Mouse (Mus musculus): ENCODE results near the gene Ccdc146.
"Not testable (repeated sequence)": the region's sequence is repeated elsewhere in the genome, so short reads cannot be mapped to it uniquely, and the experiment has no call there.

Ccdc146 gene

GRCm38 (mm10) chr5:21351678-21352077, 72.8 kb downstream of the Ccdc146 start:
- in situ Hi-C loops (cut with MboI; ENCODE audit: unreplicated experiment in 2 of 2): no loop called here

GRCm38 (mm10) chr5:21348366-21348765, 76.1 kb downstream of the Ccdc146 start:
- in situ Hi-C loops (cut with MboI; ENCODE audit: unreplicated experiment in 2 of 2): no loop called here

GRCm38 (mm10) chr5:21342265-21342664, 82.2 kb downstream of the Ccdc146 start:
- in situ Hi-C loops (cut with MboI; ENCODE audit: unreplicated experiment in 2 of 2): not testable (repeated sequence)

- in situ Hi-C loops (cut with MboI; ENCODE audit: unreplicated experiment in 2 of 2): loop anchor here (5.0 kb wide), 3 partner anchors 80 to 255 kb away; no protein-coding TSS in a partner anchor
Measured at GRCm38 (mm10) chr5:21332119-21332518, 92.4 kb downstream of the Ccdc146 start.

GRCm38 (mm10) chr5:21331656-21332055, 92.8 kb downstream of the Ccdc146 start:
- in situ Hi-C loops (cut with MboI; ENCODE audit: unreplicated experiment in 2 of 2): loop anchor here (5.0 kb wide), 3 partner anchors 81 to 256 kb away; no protein-coding TSS in a partner anchor

GRCm38 (mm10) chr5:21329672-21330665, 94.5 kb downstream of the Ccdc146 start:
- in situ Hi-C loops (cut with MboI; ENCODE audit: unreplicated experiment in 2 of 2): loop anchor here (5.0 kb wide), 4 partner anchors 82 to 312 kb away; no protein-coding TSS in a partner anchor

- in situ Hi-C loops (cut with MboI; ENCODE audit: unreplicated experiment in 2 of 2): loop anchor here in 1 of 2 experiments (5.0 kb wide), 1 partner anchor 314 kb away; no protein-coding TSS in a partner anchor
Measured at GRCm38 (mm10) chr5:21328560-21328959, 95.9 kb downstream of the Ccdc146 start.

- in situ Hi-C loops (cut with MboI; ENCODE audit: unreplicated experiment in 2 of 2): loop anchor here in 1 of 2 experiments (5.0 kb wide), 1 partner anchor 316 kb away; no protein-coding TSS in a partner anchor
Measured at GRCm38 (mm10) chr5:21326494-21326893, 98.0 kb downstream of the Ccdc146 start.

- in situ Hi-C loops (cut with MboI; ENCODE audit: unreplicated experiment in 2 of 2): loop anchor here in 1 of 2 experiments (5.0 kb wide), 2 partner anchors 38 to 267 kb away; no protein-coding TSS in a partner anchor
Measured at GRCm38 (mm10) chr5:21320138-21320537, 104.3 kb downstream of the Ccdc146 start.

- in situ Hi-C loops (cut with MboI; ENCODE audit: unreplicated experiment in 2 of 2): loop anchor here in 1 of 2 experiments (5.0 kb wide), 2 partner anchors 32 to 323 kb away; no protein-coding TSS in a partner anchor
Measured at GRCm38 (mm10) chr5:21314696-21315095, 109.8 kb downstream of the Ccdc146 start.

- in situ Hi-C loops (cut with MboI; ENCODE audit: unreplicated experiment in 2 of 2): no loop called here
Measured at GRCm38 (mm10) chr5:21307165-21307564, 117.3 kb downstream of the Ccdc146 start.

- in situ Hi-C loops (cut with MboI; ENCODE audit: unreplicated experiment in 2 of 2): no loop called here
Measured at GRCm38 (mm10) chr5:21301011-21301410, 123.5 kb downstream of the Ccdc146 start.

GRCm38 (mm10) chr5:21300058-21300457, 124.4 kb downstream of the Ccdc146 start:
- in situ Hi-C loops (cut with MboI; ENCODE audit: unreplicated experiment in 2 of 2): no loop called here

- in situ Hi-C loops (cut with MboI; ENCODE audit: unreplicated experiment in 2 of 2): no loop called here
Measured at GRCm38 (mm10) chr5:21299076-21299755, 125.3 kb downstream of the Ccdc146 start.

GRCm38 (mm10) chr5:21295683-21296082, 128.8 kb downstream of the Ccdc146 start:
- in situ Hi-C loops (cut with MboI; ENCODE audit: unreplicated experiment in 2 of 2): no loop called here

- in situ Hi-C loops (cut with MboI; ENCODE audit: unreplicated experiment in 2 of 2): no loop called here
Measured at GRCm38 (mm10) chr5:21290594-21290993, 133.9 kb downstream of the Ccdc146 start.

GRCm38 (mm10) chr5:21288658-21289435, 135.6 kb downstream of the Ccdc146 start:
- in situ Hi-C loops (cut with MboI; ENCODE audit: unreplicated experiment in 2 of 2): no loop called here

GRCm38 (mm10) chr5:21283356-21284062, 141.0 kb downstream of the Ccdc146 start:
- in situ Hi-C loops (cut with MboI; ENCODE audit: unreplicated experiment in 2 of 2): loop anchor here (5.0 kb wide), 2 partner anchors 34 to 39 kb away; no protein-coding TSS in a partner anchor

GRCm38 (mm10) chr5:21277685-21278084, 146.8 kb downstream of the Ccdc146 start:
- in situ Hi-C loops (cut with MboI; ENCODE audit: unreplicated experiment in 2 of 2): not testable (repeated sequence)
